Mouse (Mus musculus) adipose tissue, adult 10 weeks (tissue): ENCODE measurements around the gene Dync1i2. TPM values are rescaled to one million over a fixed set of nuclear protein-coding genes. Genes with fewer than 3 reads are reported as not detected.

Experiments used
- polyA plus RNA-seq: library from polyadenylated mRNA; stranded (reverse); fragments of 350-450 nt; fragmentation: Illumina TruSeq; extraction: RNeasy Lipid Tissue Mini Kit (QIAGEN cat#74804); gene quantifications from one replicate; pipeline ENCODE4 v1.2.3, GENCODE M21; 2014; ENCODE audit warnings: low read depth, low replicate concordance

Gene Dync1i2
- 88.3 TPM for polyA plus RNA-seq

DNA sequence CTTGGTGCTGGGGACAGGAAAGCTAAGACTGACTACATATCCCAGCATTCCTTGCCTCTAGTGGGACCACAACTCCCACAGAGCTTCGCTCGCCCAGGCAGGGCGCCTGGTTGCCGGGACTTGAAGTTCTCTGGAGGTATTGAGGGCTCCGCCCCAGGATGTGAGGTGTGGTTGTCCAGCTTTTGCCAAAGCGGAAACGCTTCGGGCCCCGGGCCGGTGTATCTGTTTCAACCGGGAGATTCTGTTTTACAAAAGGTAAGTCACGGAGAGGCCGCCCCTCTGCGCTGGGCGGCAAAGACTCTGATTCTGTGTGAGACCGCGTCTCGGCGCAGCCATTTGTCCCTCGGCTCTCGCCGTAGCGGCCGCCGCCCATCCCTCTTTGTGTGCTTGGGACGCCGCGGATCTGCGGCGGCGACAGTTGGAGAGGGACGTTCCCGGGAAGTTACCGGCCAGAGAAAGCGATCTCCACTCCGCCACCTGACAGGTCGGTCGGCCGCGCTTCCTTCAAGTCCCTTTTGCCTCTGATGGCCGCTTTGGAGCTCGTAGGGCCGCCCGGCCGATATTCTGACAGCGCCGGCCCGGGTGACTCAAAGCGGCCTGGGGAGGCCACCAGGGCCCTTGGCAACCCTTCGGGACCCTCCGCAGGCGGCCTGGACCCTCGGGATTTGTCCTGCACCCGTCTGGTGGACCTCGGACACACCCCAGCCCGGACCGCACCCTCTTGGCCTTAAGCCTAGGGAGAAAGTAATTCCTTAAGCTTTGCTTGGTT, at the start of gene Dync1i2:
TSS of gene Dync1i2 (plus strand) at position 116 of the 769 bp plus-strand sequence.

Other genes starting within 250 kb of the Dync1i2 start
- gene Dcaf17, start 156.4 kb upstream of the Dync1i2 start, polyA plus RNA-seq, result 8.3 TPM
- gene Mettl8, start 156.1 kb upstream of the Dync1i2 start, polyA plus RNA-seq, result 14.1 TPM
- 1.5 TPM for gene Cybrd1, start 93.8 kb upstream of the Dync1i2 start, polyA plus RNA-seq
- gene Slc25a12, start 156.0 kb downstream of the Dync1i2 start, polyA plus RNA-seq, result 19.9 TPM
- 29.5 TPM for gene Hat1, start 177.3 kb downstream of the Dync1i2 start, polyA plus RNA-seq
- 25.3 TPM for gene Metap1d, start 241.6 kb downstream of the Dync1i2 start, polyA plus RNA-seq